Mouse (Mus musculus): Measurements from ENCODE around the gene Vsig10.

The Vsig10 gene

GRCm38 (mm10) chr5:117318741-117319629, at the start of gene Vsig10:
Vsig10 (plus strand) TSS chr5:117319083.
- in situ Hi-C loops (cut with MboI; ENCODE audit: low pct_unique_long_range_greater_than_20kb in 1 of 2, low sequenced_read_pairs in 2 of 2, unreplicated experiment in 1 of 2): loop anchor here in 1 of 2 experiments (10.0 kb wide), 1 partner anchor 86 kb away; no protein-coding TSS in a partner anchor

GRCm38 (mm10) chr5:117269395-117269794, 49.5 kb upstream of the Vsig10 start:
- in situ Hi-C loops (cut with MboI; ENCODE audit: low pct_unique_long_range_greater_than_20kb in 1 of 2, low sequenced_read_pairs in 2 of 2, unreplicated experiment in 1 of 2): no loop called here

GRCm38 (mm10) chr5:117271945-117272344, 46.9 kb upstream of the Vsig10 start:
- in situ Hi-C loops (cut with MboI; ENCODE audit: low pct_unique_long_range_greater_than_20kb in 1 of 2, low sequenced_read_pairs in 2 of 2, unreplicated experiment in 1 of 2): no loop called here

GRCm38 (mm10) chr5:117274817-117275216, 44.1 kb upstream of the Vsig10 start:
- in situ Hi-C loops (cut with MboI; ENCODE audit: low pct_unique_long_range_greater_than_20kb in 1 of 2, low sequenced_read_pairs in 2 of 2, unreplicated experiment in 1 of 2): no loop called here

- in situ Hi-C loops (cut with MboI; ENCODE audit: low pct_unique_long_range_greater_than_20kb in 1 of 2, low sequenced_read_pairs in 2 of 2, unreplicated experiment in 1 of 2): no loop called here
These were observed 41.1 kb upstream of the Vsig10 start for GRCm38 (mm10) chr5:117277784-117278183.

- in situ Hi-C loops (cut with MboI; ENCODE audit: low pct_unique_long_range_greater_than_20kb in 1 of 2, low sequenced_read_pairs in 2 of 2, unreplicated experiment in 1 of 2): no loop called here
These were observed 39.8 kb upstream of the Vsig10 start for GRCm38 (mm10) chr5:117278809-117279668.

GRCm38 (mm10) chr5:117279669-117280050, 39.2 kb upstream of the Vsig10 start:
- in situ Hi-C loops (cut with MboI; ENCODE audit: low pct_unique_long_range_greater_than_20kb in 1 of 2, low sequenced_read_pairs in 2 of 2, unreplicated experiment in 1 of 2): no loop called here

- in situ Hi-C loops (cut with MboI; ENCODE audit: low pct_unique_long_range_greater_than_20kb in 1 of 2, low sequenced_read_pairs in 2 of 2, unreplicated experiment in 1 of 2): no loop called here
These were observed 37.3 kb upstream of the Vsig10 start for GRCm38 (mm10) chr5:117281536-117281935.

GRCm38 (mm10) chr5:117282360-117282759, 36.5 kb upstream of the Vsig10 start:
- in situ Hi-C loops (cut with MboI; ENCODE audit: low pct_unique_long_range_greater_than_20kb in 1 of 2, low sequenced_read_pairs in 2 of 2, unreplicated experiment in 1 of 2): no loop called here

- in situ Hi-C loops (cut with MboI; ENCODE audit: low pct_unique_long_range_greater_than_20kb in 1 of 2, low sequenced_read_pairs in 2 of 2, unreplicated experiment in 1 of 2): no loop called here
These were observed 34.9 kb upstream of the Vsig10 start for GRCm38 (mm10) chr5:117284029-117284428.

- in situ Hi-C loops (cut with MboI; ENCODE audit: low pct_unique_long_range_greater_than_20kb in 1 of 2, low sequenced_read_pairs in 2 of 2, unreplicated experiment in 1 of 2): no loop called here
These were observed 34.2 kb upstream of the Vsig10 start for GRCm38 (mm10) chr5:117284682-117285081.

- in situ Hi-C loops (cut with MboI; ENCODE audit: low pct_unique_long_range_greater_than_20kb in 1 of 2, low sequenced_read_pairs in 2 of 2, unreplicated experiment in 1 of 2): no loop called here
These were observed 33.6 kb upstream of the Vsig10 start for GRCm38 (mm10) chr5:117285266-117285665.

GRCm38 (mm10) chr5:117286286-117286685, 32.6 kb upstream of the Vsig10 start:
- in situ Hi-C loops (cut with MboI; ENCODE audit: low pct_unique_long_range_greater_than_20kb in 1 of 2, low sequenced_read_pairs in 2 of 2, unreplicated experiment in 1 of 2): no loop called here

GRCm38 (mm10) chr5:117286831-117287822, 31.8 kb upstream of the Vsig10 start, which contains the start of gene Pebp1:
Pebp1 (minus strand) TSS chr5:117287625.
- in situ Hi-C loops (cut with MboI; ENCODE audit: low pct_unique_long_range_greater_than_20kb in 1 of 2, low sequenced_read_pairs in 2 of 2, unreplicated experiment in 1 of 2): no loop called here

GRCm38 (mm10) chr5:117289646-117290045, 29.2 kb upstream of the Vsig10 start:
- in situ Hi-C loops (cut with MboI; ENCODE audit: low pct_unique_long_range_greater_than_20kb in 1 of 2, low sequenced_read_pairs in 2 of 2, unreplicated experiment in 1 of 2): no loop called here

GRCm38 (mm10) chr5:117290081-117290480, 28.8 kb upstream of the Vsig10 start:
- in situ Hi-C loops (cut with MboI; ENCODE audit: low pct_unique_long_range_greater_than_20kb in 1 of 2, low sequenced_read_pairs in 2 of 2, unreplicated experiment in 1 of 2): no loop called here

- in situ Hi-C loops (cut with MboI; ENCODE audit: low pct_unique_long_range_greater_than_20kb in 1 of 2, low sequenced_read_pairs in 2 of 2, unreplicated experiment in 1 of 2): no loop called here
These were observed 27.6 kb upstream of the Vsig10 start for GRCm38 (mm10) chr5:117291312-117291711.

- in situ Hi-C loops (cut with MboI; ENCODE audit: low pct_unique_long_range_greater_than_20kb in 1 of 2, low sequenced_read_pairs in 2 of 2, unreplicated experiment in 1 of 2): no loop called here
These were observed 26.3 kb upstream of the Vsig10 start for GRCm38 (mm10) chr5:117292547-117292946.

Measured in mouse embryonic stem cell (cell line).